Mouse (Mus musculus) megakaryocyte progenitor cell, adult 5-6 weeks (primary cell): ENCODE data around the gene Cfi. TPM values are rescaled to one million over a fixed set of nuclear protein-coding genes. Genes with fewer than 3 reads are reported as not detected.

Source experiments
- ATAC-seq: replicated peaks from 2 replicates; pipeline ENCODE4 v1.8.0; 2016; ENCODE audit warnings: mild to moderate bottlenecking, moderate TSS enrichment, inconsistent platforms; ENCODE audit not compliant: poor library complexity
- total RNA-seq, 2 experiments: library from RNA; stranded (forward) in 1 of 2; stranded (reverse) in 1 of 2; fragments of 157-497, 149-512 nt in 1 of 2; fragments of 200-1000 nt in 1 of 2; gene quantifications; 2 replicates each; pipeline versions ENCODE4 v1.2.3 to v1.2.4; 2015 to 2017

Gene Cfi
- not detected in 2 replicates for total RNA-seq (2015)
- total RNA-seq (2017), result not detected in 2 replicates

GRCm38 (mm10) chr3:129835388-129835934 is at the start of gene Cfi:
Gene Cfi, plus strand, starts transcription at chr3:129835884.
- no peak for ATAC-seq

GRCm38 (mm10) chr3:129793801-129794200 is 41.9 kb upstream of the Cfi start:
- ATAC-seq, result no peak

DNA sequence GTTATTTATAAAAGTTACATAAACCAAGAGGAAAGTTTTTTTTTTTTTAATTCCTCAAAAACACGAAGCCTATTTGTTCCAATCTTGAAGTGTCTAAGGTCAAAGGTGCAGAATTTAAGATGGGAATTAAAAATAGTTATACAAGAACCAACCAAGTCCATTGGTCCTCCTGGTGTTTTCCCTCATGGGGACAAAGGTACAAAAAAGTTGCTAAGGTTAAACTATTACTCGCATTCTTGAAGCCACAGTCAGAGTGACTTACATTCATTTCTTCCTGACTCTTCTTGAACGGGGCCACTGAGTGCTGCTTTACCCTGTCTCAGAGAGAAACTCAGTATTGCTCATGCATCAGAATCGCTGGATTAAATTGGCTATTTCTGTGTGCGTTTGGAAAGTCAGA is 38.3 kb upstream of the Cfi start:
- no peak for ATAC-seq

DNA sequence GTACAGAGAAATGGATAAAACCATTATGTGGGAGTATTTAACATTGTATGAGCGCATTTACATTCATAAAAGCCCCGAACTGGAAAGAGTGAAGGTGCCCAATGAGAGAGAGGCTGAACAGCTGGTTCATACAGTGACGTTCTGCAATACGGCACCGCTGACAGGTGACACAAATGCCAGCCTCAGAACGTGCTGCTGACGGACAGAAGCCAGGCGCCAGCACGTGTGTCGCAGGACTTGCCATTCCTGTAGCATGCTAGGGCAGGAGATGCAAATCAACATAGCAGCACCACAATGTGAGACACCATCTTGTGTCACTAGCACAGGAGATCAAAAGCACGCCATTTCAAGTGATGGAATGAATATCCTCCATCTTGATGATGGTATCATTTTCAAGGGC is 37.1 kb upstream of the Cfi start:
- no peak for ATAC-seq

DNA sequence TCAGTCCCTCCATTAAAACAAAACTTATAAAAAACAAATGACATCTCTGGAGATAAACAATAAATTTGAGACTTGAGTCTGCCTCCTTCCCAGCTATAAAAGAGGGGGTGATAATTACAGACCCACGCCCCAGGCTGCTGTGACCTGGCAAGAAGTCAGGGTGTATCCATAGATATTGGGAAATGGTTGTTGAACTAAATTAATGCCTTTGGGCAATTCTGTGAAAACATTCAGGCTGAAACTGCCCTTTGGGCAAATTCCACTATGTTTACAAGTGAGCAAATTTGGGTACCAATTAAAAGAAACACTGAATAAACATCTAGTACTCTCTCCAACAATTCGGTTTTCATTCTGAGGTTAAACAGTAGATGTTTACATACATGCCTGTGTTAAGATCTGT is 36.7 kb upstream of the Cfi start:
- no peak for ATAC-seq

GRCm38 (mm10) chr3:129803765-129804164 is 31.9 kb upstream of the Cfi start, which contains the start of gene Lrit3:
Gene Lrit3, minus strand, starts transcription at chr3:129804030.
- no peak for ATAC-seq

- no peak for ATAC-seq
Observed at GRCm38 (mm10) chr3:129820847-129821246, 14.8 kb upstream of the Cfi start.

DNA sequence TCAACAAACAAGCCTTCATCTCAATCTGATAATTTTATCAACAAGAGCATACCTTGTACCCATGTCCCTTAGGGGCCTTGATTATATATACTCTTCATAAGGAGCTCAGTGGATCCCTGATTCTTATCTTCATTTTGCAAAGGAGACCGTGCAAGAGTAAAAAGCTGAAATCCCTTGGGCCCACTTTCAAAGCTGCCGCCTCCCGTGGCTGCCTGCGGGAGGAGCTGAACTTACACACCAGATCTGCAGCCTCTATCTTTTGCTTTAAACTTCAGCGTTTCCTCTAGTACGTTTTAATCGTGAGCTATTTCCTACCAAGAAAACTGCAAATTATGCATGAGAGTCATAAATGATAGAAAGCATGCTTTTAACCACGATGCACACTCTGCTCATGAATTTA is 13.9 kb upstream of the Cfi start:
- ATAC-seq, result no peak

GRCm38 (mm10) chr3:129822206-129822775 is 13.4 kb upstream of the Cfi start, which contains the start of gene Rrh:
Gene Rrh, minus strand, starts transcription at chr3:129822587.
- no peak for ATAC-seq

- ATAC-seq, result peak; percentile 92
Observed at GRCm38 (mm10) chr3:129823293-129823692, 12.4 kb upstream of the Cfi start.

DNA sequence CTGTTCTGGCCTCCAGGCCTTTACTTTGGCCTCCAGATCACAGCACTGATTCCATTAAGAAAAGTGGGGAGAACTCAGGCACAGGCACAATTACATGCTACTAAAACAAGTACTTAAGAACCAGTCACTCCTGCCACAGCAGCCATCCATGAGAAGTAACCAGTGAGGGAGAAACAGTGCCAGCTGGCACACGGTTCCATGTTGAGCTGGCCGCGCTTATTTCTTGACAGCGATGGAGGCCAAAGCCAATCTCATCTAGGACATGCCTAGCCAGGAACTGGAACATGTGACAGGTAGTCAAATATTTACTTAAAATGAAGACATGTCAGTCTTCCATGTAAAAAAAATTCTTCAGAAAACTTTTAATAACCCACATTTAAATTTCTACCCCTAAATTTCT is 11.5 kb upstream of the Cfi start:
- ATAC-seq, result no peak

GRCm38 (mm10) chr3:129824891-129825290 is 10.8 kb upstream of the Cfi start:
- no peak for ATAC-seq

GRCm38 (mm10) chr3:129826691-129827090 is 9.0 kb upstream of the Cfi start:
- no peak for ATAC-seq

DNA sequence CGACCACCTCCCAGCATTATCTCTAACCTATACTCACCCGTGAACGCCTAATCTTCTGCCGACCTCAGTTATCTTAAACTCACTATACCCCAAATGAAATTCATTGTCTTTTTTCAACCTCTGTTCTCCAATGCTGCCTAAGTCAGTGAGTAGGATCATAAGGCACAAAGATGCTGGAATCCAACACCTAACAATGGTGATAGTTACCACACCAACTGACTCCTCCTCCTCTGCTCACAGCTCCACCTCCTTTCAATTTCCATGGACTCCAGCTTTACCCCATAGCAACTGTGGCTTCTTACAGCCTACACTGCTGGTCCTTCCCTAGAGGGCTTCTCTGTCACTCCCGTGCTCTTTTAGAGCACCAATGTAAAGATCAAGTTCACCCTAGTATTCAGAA is 8.0 kb upstream of the Cfi start:
- ATAC-seq, result no peak

- ATAC-seq, result peak; percentile 33
Observed at GRCm38 (mm10) chr3:129830626-129831025, 5.1 kb upstream of the Cfi start.

DNA sequence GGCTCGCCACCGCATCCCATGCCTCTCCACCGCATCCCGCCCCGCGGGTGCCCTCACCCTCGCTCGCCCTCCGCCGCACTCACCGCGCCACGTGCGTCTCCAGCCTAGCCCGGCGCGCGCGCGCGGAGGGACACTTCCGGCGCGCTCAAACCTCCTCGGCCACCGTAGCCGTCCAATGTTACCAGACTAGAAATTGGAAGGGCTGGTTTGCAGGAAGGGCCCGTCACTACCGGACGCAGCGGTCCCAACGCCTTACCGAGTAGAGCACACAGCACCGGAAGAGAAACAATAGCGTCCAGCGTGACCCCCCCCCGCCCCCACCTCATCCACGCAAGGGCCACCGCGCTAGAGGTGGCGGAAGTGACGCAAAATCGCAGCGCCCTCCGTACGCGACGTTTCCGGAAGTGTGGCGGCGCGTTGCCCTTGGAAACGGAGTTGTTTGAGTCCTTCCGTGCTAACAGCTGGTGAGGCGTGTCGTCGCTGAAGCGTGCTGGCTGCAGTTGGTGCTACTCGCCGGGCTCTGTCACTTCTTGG is 4.6 kb upstream of the Cfi start, which contains the start of gene Gar1:
Gene Gar1, minus strand, starts transcription at position 362 of the 534 bp plus-strand sequence.
- peak; percentile 89 for ATAC-seq

DNA sequence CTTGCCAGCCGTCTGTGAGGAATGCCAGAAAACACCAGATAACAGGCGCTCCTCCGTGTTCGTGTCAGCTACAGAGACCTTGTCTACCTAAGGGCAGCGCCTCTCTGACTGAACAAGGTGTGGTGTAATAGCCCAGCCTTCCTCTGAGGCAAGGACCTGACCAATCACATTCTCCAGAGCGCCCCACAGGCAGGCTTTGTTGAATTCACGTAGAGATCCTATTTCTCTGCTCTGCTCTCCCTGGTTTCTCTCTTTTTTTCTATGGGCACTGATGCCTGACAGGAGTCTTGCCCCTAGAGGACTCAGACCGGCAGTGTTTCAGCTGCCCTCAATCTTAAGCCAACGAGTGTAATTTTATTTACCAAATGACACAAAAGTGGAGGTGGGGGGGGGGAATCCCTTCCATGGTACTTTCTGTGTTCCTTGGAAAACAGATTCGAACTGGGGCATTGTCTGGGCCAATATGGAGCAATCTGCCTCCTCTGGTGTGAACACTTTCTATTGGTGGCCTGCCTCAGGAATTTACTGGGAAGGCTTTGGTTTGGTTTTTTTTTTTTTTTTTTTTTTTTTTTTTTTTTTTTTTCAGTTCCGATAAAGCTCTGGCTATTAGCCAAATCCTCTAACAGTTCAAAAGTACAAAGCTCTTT is 490 bp downstream of the Cfi start:
- 0 out of 2 replicates have a peak, but pooled peaks have one; percentile 4 for ATAC-seq

DNA sequence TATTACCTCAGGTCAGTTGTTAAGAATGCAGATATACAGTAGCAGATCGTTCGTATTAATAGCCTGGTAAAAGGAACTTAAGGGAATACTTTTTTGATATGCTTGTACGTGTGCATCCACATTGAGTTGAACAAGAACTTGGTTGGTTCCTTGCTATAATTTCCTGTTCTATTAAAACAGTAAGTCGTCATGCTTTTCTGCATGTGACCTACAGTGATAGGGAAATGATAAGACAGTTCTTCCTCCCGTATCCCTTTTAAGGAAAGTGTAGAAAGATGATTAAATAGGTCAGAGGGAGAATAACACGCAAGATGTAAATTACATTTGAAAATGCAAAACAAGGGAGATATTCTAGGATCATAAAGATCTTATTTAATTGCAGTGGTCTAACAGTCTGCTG is 1.3 kb downstream of the Cfi start:
- ATAC-seq, result no peak

DNA sequence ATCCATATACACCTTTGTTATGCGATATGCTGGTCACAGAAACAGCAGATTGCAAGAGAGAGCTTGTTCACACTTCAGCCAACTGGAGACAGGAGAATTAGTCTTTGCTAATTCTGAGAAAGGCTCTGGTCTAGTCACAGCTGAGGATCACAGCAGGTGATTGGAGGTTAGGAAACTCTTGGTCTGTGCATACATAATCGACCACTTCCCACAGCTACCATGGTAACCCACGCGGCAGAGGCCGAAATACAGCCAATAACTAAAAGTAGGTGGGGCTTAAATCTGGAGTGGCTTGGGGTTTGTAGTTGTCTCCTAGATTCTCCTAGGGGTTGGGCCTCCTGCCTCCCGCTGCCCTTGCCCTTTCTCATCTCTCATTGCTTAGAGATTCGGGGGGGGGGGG is 2.3 kb downstream of the Cfi start:
- ATAC-seq, result no peak

DNA sequence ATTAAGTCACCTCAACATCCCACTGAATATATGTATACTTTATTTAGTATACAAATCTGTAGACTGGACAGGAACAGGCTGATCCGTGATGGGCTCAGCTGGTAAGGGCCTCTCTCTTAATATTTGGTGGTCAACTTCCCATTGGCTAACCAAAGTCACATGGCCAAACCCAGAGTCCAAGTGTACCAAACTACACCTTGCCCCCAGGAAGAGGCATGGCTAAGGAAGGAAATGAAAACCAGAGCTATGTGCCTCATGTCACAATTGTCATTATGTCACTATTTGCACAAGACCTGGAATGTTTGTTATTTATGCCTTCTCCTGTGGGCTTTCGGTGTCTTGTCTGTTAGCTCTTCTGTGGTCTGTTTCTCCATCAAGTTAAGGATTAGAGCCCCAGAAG is 10.2 kb downstream of the Cfi start:
- peak; percentile 65 for ATAC-seq

GRCm38 (mm10) chr3:129846846-129847245 is 11.2 kb downstream of the Cfi start:
- ATAC-seq, result no peak

GRCm38 (mm10) chr3:129862592-129862991 is 26.9 kb downstream of the Cfi start:
- no peak for ATAC-seq
